Mouse (Mus musculus): ENCODE data around the gene Eln. TPM values are rescaled to one million over a fixed set of nuclear protein-coding genes. Genes with fewer than 3 reads are reported as not detected.

The Eln gene
- polyA plus RNA-seq (2017; shearing (Covaris generic)), result under 1 TPM; 0.17 to 0.26 TPM

GRCm38 (mm10) chr5:134746890-134747511 is at the start of gene Eln:
Gene Eln, minus strand, starts transcription at chr5:134747323.

GRCm38 (mm10) chr5:134688086-134688717 is 58.9 kb downstream of the Eln start, which contains the start of gene Limk1:
Gene Limk1, minus strand, starts transcription at chr5:134688598.

Other genes starting within 250 kb of the Eln start
- 1 to 10 TPM in 1 of 2 experiments, under 1 TPM in 1; 0.32 to 1.2 TPM for gene Clip2, start 194.9 kb downstream of the Eln start, polyA plus RNA-seq (2017; shearing (Covaris generic))
- under 1 TPM in 1 of 2 experiments, not detected in 1; 0.14 TPM for gene Syna, start 187.2 kb downstream of the Eln start, polyA plus RNA-seq (2017; shearing (Covaris generic))
- 100 to 1,000 TPM; 172 to 181 TPM for gene Rfc2, start 166.0 kb downstream of the Eln start, polyA plus RNA-seq (2017; shearing (Covaris generic))
- 1 to 10 TPM; 3.4 to 7.5 TPM for gene Lat2, start 132.3 kb downstream of the Eln start, polyA plus RNA-seq (2017; shearing (Covaris generic))
- 100 to 1,000 TPM; 261 to 284 TPM for gene Eif4h, start 107.8 kb downstream of the Eln start, polyA plus RNA-seq (2017; shearing (Covaris generic))
- 10 to 100 TPM; 17.6 to 25.3 TPM for gene Limk1, start 58.7 kb downstream of the Eln start, polyA plus RNA-seq (2017; shearing (Covaris generic))
- gene Tmem270, start 159.4 kb upstream of the Eln start, polyA plus RNA-seq (2017; shearing (Covaris generic)), result not detected
- gene Cldn13, start 168.2 kb upstream of the Eln start, polyA plus RNA-seq (2017; shearing (Covaris generic)), result 1 to 10 TPM; 1.2 to 2.7 TPM
- 10 to 100 TPM; 11.0 to 18.6 TPM for gene Mettl27, start 185.0 kb upstream of the Eln start, polyA plus RNA-seq (2017; shearing (Covaris generic))
- under 1 TPM in 1 of 2 experiments, not detected in 1; 0.57 TPM for gene Cldn4, start 199.6 kb upstream of the Eln start, polyA plus RNA-seq (2017; shearing (Covaris generic))
- gene Cldn3, start 238.9 kb upstream of the Eln start, polyA plus RNA-seq (2017; shearing (Covaris generic)), result not detected

Data from activated CD4-positive, CD25-positive, alpha-beta regulatory T cell (primary cell).